Mouse (Mus musculus): ENCODE data around the gene Pkhd1. TPM values are rescaled to one million over a fixed set of nuclear protein-coding genes. Genes with fewer than 3 reads are reported as not detected.

Pkhd1 gene
- polyA plus RNA-seq, 1 experiment from 2014 or later = 6.4 TPM

DNA sequence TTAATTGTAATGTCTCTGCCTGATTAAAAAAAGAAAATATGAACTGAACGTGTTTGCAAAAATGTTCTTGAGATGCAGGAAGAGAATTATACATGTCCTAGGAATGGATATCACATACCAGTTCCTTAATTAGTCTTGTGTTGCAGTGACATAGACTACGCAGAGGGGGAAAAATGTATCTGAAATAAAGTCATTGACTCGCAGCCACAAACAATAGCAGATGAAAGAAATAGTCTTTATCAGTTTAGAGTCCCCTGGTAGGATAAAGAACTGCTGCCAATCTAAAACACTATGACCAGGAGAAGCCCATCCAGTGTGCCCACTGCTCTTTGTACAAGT lies 188.8 kb downstream of the Pkhd1 start:
- Histone ChIP-seq H3K27me3 (ENCODE audit: insufficient read depth, low read length) (no peaks in the 10 kb centered on the region), H3K4me2 (ENCODE audit: low read length) (no peak overlapping the region), H3K9ac (ENCODE audit: low read depth, low read length) (no peak overlapping the region), H3K36me3 (ENCODE audit: insufficient read depth, low read length) (no peaks in the 10 kb centered on the region), H3K9me3 (replicated peaks; ENCODE audit: low read length) (no peaks in the 10 kb centered on the region), H3K4me3 (replicated peaks; ENCODE audit: low read depth, low read length) (no peak overlapping the region), H3K27ac (no peak overlapping the region), H3K4me1 (replicated peaks; ENCODE audit: insufficient read depth, low read length) (no peaks in the 10 kb centered on the region)
- no peak for TF ChIP-seq CTCF (IDR thresholded peaks at IDR 0.05; ENCODE audit: low read depth)
- DNase-seq (ENCODE audit: low spot score) = no peak
- WGBS = 75% methylated on average over 3 of the region's 3 CpGs
- ATAC-seq (replicated peaks; ENCODE audit: low FRiP score, low read depth) = no peak

DNA sequence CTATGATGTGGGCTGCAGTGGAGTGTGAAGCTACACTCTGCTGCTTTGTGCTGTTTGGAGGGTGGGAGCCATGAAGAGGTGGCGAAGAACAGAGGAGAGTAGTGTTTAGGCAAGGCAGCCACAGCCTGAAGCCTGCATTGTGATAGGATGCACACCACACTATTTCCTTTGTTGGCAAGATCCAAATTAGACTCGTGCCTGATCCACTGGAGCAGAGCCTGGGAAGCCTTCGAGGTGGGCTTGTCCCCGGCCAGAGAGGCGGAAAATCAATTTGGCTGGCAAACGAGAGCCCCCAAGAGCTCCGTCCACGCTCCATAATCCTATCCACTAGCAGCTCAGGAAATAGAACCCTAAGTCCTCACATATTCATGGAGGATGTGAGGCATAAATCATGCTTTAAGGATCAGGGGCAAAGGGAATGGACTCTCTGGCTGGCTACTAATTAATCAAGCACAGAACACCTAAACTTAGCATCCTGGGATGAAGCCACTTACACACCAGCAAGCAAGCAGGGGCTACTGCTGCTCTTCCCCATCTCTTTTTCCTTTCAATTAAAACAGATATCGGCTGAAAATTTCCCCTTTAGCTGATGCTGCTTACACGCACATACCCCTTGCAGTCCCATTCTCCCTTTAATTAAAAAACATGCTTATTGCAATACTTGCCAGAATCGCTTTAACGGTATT lies 189.4 kb downstream of the Pkhd1 start:
- Histone ChIP-seq H3K27me3 (ENCODE audit: insufficient read depth, low read length) (no peaks in the 10 kb centered on the region), H3K9ac (ENCODE audit: low read depth, low read length) (no peak overlapping the region), H3K27ac (no peak overlapping the region), H3K4me1 (replicated peaks; ENCODE audit: insufficient read depth, low read length) (no peaks in the 10 kb centered on the region), H3K36me3 (ENCODE audit: insufficient read depth, low read length) (no peaks in the 10 kb centered on the region), H3K9me3 (replicated peaks; ENCODE audit: low read length) (no peaks in the 10 kb centered on the region), H3K4me2 (ENCODE audit: low read length) (no peak overlapping the region), H3K4me3 (replicated peaks; ENCODE audit: low read depth, low read length) (no peak overlapping the region)
- DNase-seq (ENCODE audit: low spot score) (peak; percentile 14), ATAC-seq (replicated peaks; ENCODE audit: low FRiP score, low read depth) (peak; percentile 81)
- no peak for TF ChIP-seq CTCF (IDR thresholded peaks at IDR 0.05; ENCODE audit: low read depth)
- 42% methylated on average over 12 of the region's 12 CpGs for WGBS

DNA sequence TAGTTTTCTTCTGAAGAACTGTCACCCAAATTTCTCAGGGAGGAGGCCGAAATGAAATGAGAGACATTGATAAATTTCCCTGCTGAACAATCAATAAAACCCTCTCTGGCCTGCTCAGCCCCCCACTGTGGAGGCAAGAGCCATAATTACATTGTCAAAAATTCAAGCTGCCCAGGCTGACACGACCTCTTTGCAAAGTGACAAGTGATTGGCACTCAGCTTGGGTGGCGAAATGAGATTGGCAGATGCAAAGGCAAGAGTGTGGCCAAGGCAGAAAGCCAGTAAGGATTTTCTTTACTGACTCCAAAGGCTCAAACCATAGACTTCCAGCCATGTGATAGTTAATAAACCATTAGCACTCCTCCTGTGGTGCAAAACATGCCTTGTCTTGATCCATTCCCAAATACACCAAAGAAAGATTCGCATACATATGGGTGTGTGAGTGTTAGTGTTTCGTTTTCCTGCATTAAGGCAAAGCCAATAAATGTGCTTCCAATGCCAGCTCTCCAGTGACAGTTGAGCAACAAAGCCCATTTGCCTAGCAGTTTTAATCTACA lies 208.4 kb downstream of the Pkhd1 start:
- Histone ChIP-seq H3K9ac (ENCODE audit: low read depth, low read length) (no peak overlapping the region), H3K4me2 (ENCODE audit: low read length) (no peak overlapping the region), H3K4me1 (replicated peaks; ENCODE audit: insufficient read depth, low read length) (no peaks in the 10 kb centered on the region), H3K27ac (no peak overlapping the region), H3K27me3 (ENCODE audit: insufficient read depth, low read length) (no peaks in the 10 kb centered on the region), H3K36me3 (ENCODE audit: insufficient read depth, low read length) (no peaks in the 10 kb centered on the region), H3K9me3 (replicated peaks; ENCODE audit: low read length) (no peaks in the 10 kb centered on the region), H3K4me3 (replicated peaks; ENCODE audit: low read depth, low read length) (no peak overlapping the region)
- WGBS = 74% methylated on average over 5 of the region's 5 CpGs
- no peak for TF ChIP-seq CTCF (IDR thresholded peaks at IDR 0.05; ENCODE audit: low read depth)
- DNase-seq (ENCODE audit: low spot score) = no peak
- no peak for ATAC-seq (replicated peaks; ENCODE audit: low FRiP score, low read depth)

DNA sequence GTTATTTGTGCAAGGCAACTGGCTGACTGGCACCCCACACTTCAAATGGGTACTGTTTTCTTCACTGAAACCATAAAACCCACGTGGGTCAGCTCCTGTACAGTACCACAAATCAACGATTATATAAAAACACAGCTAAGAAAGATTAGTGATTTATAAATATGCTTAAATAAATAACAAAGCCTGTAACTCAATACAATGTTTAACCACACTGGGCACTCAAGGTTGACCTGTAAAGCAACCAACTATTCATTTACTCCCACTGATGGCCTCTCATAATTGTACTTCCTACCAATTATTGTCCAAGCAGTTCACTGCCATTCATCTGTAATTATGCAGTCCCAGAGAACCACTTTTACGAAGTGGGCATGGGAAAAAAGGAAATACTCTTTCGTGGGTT lies 219.5 kb downstream of the Pkhd1 start:
- no peaks in the 10 kb centered on the region for H3K27me3 ChIP-seq (ENCODE audit: insufficient read depth, low read length)
- no peaks in the 10 kb centered on the region for H3K9me3 ChIP-seq (replicated peaks; ENCODE audit: low read length)
- H3K36me3 ChIP-seq (ENCODE audit: insufficient read depth, low read length) = no peaks in the 10 kb centered on the region
- H3K27ac ChIP-seq = no peak overlapping the region
- H3K9ac ChIP-seq (ENCODE audit: low read depth, low read length) = no peak overlapping the region
- H3K4me3 ChIP-seq (replicated peaks; ENCODE audit: low read depth, low read length) = no peak overlapping the region
- H3K4me2 ChIP-seq (ENCODE audit: low read length) = no peak overlapping the region
- H3K4me1 ChIP-seq (replicated peaks; ENCODE audit: insufficient read depth, low read length) = no peaks in the 10 kb centered on the region
- 16% methylated on average over 4 of the region's 4 CpGs for WGBS
- DNase-seq (ENCODE audit: low spot score) = peak; percentile 31
- no peak for TF ChIP-seq CTCF (IDR thresholded peaks at IDR 0.05; ENCODE audit: low read depth)
- ATAC-seq (replicated peaks; ENCODE audit: low FRiP score, low read depth) = peak; percentile 66

DNA sequence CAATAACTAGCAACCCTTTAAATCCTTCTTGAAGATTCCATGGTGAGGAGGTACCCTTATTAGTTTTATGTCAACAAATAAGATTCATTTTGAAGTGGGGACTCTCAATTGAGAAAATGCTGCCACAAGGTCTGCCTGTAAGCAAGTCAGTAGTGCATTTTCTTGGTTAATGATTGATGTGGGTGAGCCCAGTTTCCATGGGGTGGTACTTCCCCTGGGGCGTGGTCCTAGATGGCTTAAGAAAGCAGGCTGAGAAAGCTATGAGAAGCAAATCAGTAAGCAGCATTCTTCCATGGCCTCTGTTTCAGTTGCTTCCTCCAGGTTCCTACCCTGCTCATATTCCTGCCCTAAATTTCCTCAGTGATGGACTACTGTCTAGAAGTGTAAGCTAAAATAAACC lies 253.4 kb downstream of the Pkhd1 start:
- no peak overlapping the region for H3K4me3 ChIP-seq (replicated peaks; ENCODE audit: low read depth, low read length)
- WGBS = 73% methylated on average over 1 of the region's 1 CpGs
- no peak overlapping the region for H3K9ac ChIP-seq (ENCODE audit: low read depth, low read length)
- H3K27ac ChIP-seq = no peak overlapping the region
- no peak for TF ChIP-seq CTCF (IDR thresholded peaks at IDR 0.05; ENCODE audit: low read depth)
- no peaks in the 10 kb centered on the region for H3K9me3 ChIP-seq (replicated peaks; ENCODE audit: low read length)
- H3K4me2 ChIP-seq (ENCODE audit: low read length) = no peak overlapping the region
- ATAC-seq (replicated peaks; ENCODE audit: low FRiP score, low read depth) (0 out of 2 replicates have a peak, but pooled peaks have one; percentile 21), DNase-seq (ENCODE audit: low spot score) (peak; percentile 8)
- no peaks in the 10 kb centered on the region for H3K36me3 ChIP-seq (ENCODE audit: insufficient read depth, low read length)
- H3K27me3 ChIP-seq (ENCODE audit: insufficient read depth, low read length) = no peaks in the 10 kb centered on the region
- H3K4me1 ChIP-seq (replicated peaks; ENCODE audit: insufficient read depth, low read length) = no peaks in the 10 kb centered on the region

DNA sequence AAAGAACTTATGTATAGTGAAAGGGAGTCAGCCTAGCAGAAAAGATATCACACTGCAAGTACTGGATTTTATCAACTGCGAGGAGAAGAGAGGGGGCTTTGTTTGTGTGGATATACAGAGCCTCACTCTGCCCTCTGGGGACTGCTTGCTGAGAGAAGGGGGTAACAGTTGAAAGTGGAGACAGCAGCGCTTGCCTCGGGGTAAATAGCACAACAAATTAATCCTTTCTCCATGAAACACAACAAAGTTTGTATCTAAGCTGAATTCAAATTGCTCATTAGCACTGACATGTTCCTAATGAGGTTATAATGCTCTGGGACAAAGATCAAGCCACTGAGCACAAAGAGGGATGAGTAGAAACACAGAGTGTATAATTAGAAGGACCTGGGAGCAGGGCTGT lies 273.2 kb downstream of the Pkhd1 start:
- WGBS = 65% methylated on average over 3 of the region's 3 CpGs
- no peaks in the 10 kb centered on the region for H3K36me3 ChIP-seq (ENCODE audit: insufficient read depth, low read length)
- no peak for TF ChIP-seq CTCF (IDR thresholded peaks at IDR 0.05; ENCODE audit: low read depth)
- DNase-seq (ENCODE audit: low spot score) (no peak), ATAC-seq (replicated peaks; ENCODE audit: low FRiP score, low read depth) (no peak)
- no peak overlapping the region for H3K4me2 ChIP-seq (ENCODE audit: low read length)
- no peak overlapping the region for H3K27ac ChIP-seq
- H3K9me3 ChIP-seq (replicated peaks; ENCODE audit: low read length) = no peaks in the 10 kb centered on the region
- H3K4me1 ChIP-seq (replicated peaks; ENCODE audit: insufficient read depth, low read length) = no peaks in the 10 kb centered on the region
- H3K9ac ChIP-seq (ENCODE audit: low read depth, low read length) = no peak overlapping the region
- H3K4me3 ChIP-seq (replicated peaks; ENCODE audit: low read depth, low read length) = no peak overlapping the region
- no peaks in the 10 kb centered on the region for H3K27me3 ChIP-seq (ENCODE audit: insufficient read depth, low read length)
